Mouse (Mus musculus): ENCODE data around the gene Pcca. TPM values are rescaled to one million over a fixed set of nuclear protein-coding genes. Genes with fewer than 3 reads are reported as not detected.

The Pcca gene
- total and polyA plus RNA-seq, 3 experiments: 38.6 to 102 (median 86.0) TPM

DNA sequence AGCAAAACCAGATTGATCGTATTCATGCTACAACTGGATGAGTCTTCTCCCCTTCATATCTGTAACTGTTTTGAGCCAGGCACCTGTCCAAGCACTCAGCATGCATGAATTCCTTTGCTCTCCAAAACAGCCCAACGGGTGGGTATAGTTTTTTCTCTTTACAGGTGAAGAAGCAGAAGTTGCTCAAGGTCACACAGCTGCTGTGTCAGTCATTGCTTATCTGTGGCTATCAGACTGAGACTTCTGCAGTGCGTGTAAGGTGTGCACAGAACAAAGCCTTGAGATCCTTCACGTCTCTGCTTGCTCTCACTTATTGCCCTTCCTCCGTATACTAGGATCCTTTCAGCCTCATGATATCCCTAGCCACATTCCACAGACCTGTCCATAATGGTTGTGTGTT lies 63.4 kb downstream of the Pcca start:
- TF ChIP-seq EP300 (IDR thresholded peaks at IDR 0.05; ENCODE audit: insufficient read depth, low read depth, low read length) (no peak), POLR2A (IDR thresholded peaks at IDR 0.05; ENCODE audit: insufficient read depth, low read depth, low read length) (no peak), CTCF (IDR thresholded peaks at IDR 0.05) (no peak)
- Histone ChIP-seq H3K9ac (ENCODE audit: low read depth, low read length) (no peak overlapping the region), H3K27ac (no peak overlapping the region), H3K79me2 (replicated peaks; ENCODE audit: control insufficient read depth, insufficient read depth, low read length) (no peaks in the 10 kb centered on the region), H3K4me3 (no peak overlapping the region), H3K36me3 (ENCODE audit: control insufficient read depth, insufficient read depth, low read length) (no peaks in the 10 kb centered on the region), H3K4me1 (ENCODE audit: control insufficient read depth, insufficient read depth, low read length) (peaks cover 2% of the 10 kb centered on the region), H3K27me3 (ENCODE audit: control insufficient read depth, insufficient read depth, low read length) (no peaks in the 10 kb centered on the region)
- intact Hi-C loops (cut with DNase I): no loop called here
- WGBS: 72% methylated on average over 5 of the region's 5 CpGs
- DNase-seq: no peak

DNA sequence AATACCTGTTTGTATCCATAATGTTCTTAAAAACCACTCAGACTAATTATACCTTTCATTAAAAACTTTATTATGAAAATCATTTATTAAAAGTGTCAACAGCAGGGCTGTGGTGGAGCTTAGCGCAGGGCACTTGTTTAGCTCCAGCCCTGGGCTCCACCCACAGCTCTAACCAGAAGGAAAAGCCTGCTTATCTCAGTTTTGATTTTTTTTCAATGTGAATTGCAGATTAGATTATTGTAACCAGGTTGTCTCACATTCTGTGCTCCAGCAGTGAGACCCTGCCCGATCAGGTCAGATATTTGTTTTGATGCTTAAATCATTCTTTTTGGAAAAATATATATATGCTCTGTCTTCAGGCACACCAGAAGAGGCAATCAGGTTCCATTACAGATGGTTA lies 64.7 kb downstream of the Pcca start:
- H3K36me3 ChIP-seq (ENCODE audit: control insufficient read depth, insufficient read depth, low read length): no peaks in the 10 kb centered on the region
- H3K27ac ChIP-seq: no peak overlapping the region
- DNase-seq: no peak
- intact Hi-C loops (cut with DNase I): no loop called here
- H3K27me3 ChIP-seq (ENCODE audit: control insufficient read depth, insufficient read depth, low read length): no peaks in the 10 kb centered on the region
- 68% methylated on average over 2 of the region's 2 CpGs for WGBS
- no peak overlapping the region for H3K4me3 ChIP-seq
- TF ChIP-seq CTCF (IDR thresholded peaks at IDR 0.05): no peak
- no peak for TF ChIP-seq EP300 (IDR thresholded peaks at IDR 0.05; ENCODE audit: insufficient read depth, low read depth, low read length)
- TF ChIP-seq POLR2A (IDR thresholded peaks at IDR 0.05; ENCODE audit: insufficient read depth, low read depth, low read length): no peak
- H3K4me1 ChIP-seq (ENCODE audit: control insufficient read depth, insufficient read depth, low read length): peaks cover 2% of the 10 kb centered on the region
- H3K79me2 ChIP-seq (replicated peaks; ENCODE audit: control insufficient read depth, insufficient read depth, low read length): no peaks in the 10 kb centered on the region
- H3K9ac ChIP-seq (ENCODE audit: low read depth, low read length): no peak overlapping the region

DNA sequence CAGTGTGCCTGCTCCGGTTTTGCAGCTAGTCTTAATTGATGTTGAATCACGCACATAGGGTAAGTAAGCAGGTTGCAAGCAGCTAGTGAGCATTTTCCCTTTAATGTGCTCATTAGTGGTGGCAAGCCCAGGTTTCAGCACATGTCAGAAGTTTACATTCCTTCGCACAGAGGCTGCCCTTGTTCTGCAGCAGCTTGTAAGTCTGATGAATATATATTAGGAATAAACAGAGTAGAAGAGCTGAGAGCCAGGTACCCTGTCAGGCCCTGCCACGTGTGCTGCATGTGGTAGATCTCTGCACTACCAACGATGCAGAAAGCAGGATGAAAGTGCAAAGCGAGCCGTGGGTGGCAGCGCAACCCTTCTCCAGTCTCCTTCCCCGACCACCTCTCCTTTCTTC lies 65.7 kb downstream of the Pcca start:
- no peak for DNase-seq
- H3K36me3 ChIP-seq (ENCODE audit: control insufficient read depth, insufficient read depth, low read length): no peaks in the 10 kb centered on the region
- intact Hi-C loops (cut with DNase I): no loop called here
- no peak overlapping the region for H3K9ac ChIP-seq (ENCODE audit: low read depth, low read length)
- H3K4me1 ChIP-seq (ENCODE audit: control insufficient read depth, insufficient read depth, low read length): peaks cover 2% of the 10 kb centered on the region
- no peaks in the 10 kb centered on the region for H3K79me2 ChIP-seq (replicated peaks; ENCODE audit: control insufficient read depth, insufficient read depth, low read length)
- H3K27me3 ChIP-seq (ENCODE audit: control insufficient read depth, insufficient read depth, low read length): no peaks in the 10 kb centered on the region
- TF ChIP-seq POLR2A (IDR thresholded peaks at IDR 0.05; ENCODE audit: insufficient read depth, low read depth, low read length) (no peak), CTCF (IDR thresholded peaks at IDR 0.05) (no peak), EP300 (IDR thresholded peaks at IDR 0.05; ENCODE audit: insufficient read depth, low read depth, low read length) (no peak)
- no peak overlapping the region for H3K4me3 ChIP-seq
- H3K27ac ChIP-seq: no peak overlapping the region
- WGBS: 90% methylated on average over 9 of the region's 9 CpGs

DNA sequence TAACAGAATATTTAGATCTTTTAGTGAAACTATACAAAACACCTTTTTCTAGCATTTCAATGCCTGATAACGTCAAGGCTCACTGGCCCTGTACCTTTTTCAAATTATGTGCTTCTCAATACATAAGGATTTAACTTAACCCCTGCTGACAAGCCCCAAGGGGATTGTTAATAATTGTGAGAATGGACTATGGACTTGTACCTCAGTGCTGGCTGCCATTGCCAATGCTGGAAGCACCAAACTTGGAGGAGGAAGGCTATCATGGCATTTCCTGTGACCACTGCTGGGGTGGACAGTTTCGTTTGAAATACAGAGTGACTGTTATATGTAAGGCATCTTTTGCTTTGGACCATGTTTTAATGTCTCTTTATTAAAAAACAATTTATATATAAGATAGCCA lies 68.6 kb downstream of the Pcca start:
- Histone ChIP-seq H3K27me3 (ENCODE audit: control insufficient read depth, insufficient read depth, low read length) (no peaks in the 10 kb centered on the region), H3K9ac (ENCODE audit: low read depth, low read length) (no peak overlapping the region), H3K36me3 (ENCODE audit: control insufficient read depth, insufficient read depth, low read length) (no peaks in the 10 kb centered on the region), H3K4me1 (ENCODE audit: control insufficient read depth, insufficient read depth, low read length) (peaks cover 2% of the 10 kb centered on the region), H3K79me2 (replicated peaks; ENCODE audit: control insufficient read depth, insufficient read depth, low read length) (no peaks in the 10 kb centered on the region), H3K27ac (no peak overlapping the region), H3K4me3 (no peak overlapping the region)
- no peak for DNase-seq
- intact Hi-C loops (cut with DNase I): no loop called here
- no peak for TF ChIP-seq CTCF (IDR thresholded peaks at IDR 0.05)
- no peak for TF ChIP-seq POLR2A (IDR thresholded peaks at IDR 0.05; ENCODE audit: insufficient read depth, low read depth, low read length)
- TF ChIP-seq EP300 (IDR thresholded peaks at IDR 0.05; ENCODE audit: insufficient read depth, low read depth, low read length): no peak
- WGBS: 82% methylated on average over 2 of the region's 2 CpGs

DNA sequence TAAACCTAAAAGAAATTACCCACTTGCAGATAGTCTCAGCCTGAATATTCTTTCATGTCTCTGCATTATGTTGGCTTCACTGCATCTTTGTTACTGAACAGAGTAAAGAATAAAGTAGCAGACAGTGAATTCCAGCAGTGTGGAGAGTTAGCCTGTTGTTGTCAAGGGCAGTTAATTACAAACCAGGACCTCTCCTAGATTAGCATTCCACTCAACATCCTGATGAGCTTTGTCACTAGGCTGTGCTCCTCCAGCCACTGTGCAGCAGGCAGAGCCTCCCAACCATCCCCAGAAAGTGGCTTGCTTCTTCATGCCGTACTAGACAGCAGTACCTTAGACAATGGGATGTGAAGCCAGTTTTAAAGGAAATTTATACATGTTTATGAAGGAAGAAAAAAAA lies 72.4 kb downstream of the Pcca start:
- DNase-seq: no peak
- H3K9ac ChIP-seq (ENCODE audit: low read depth, low read length): no peak overlapping the region
- no peak overlapping the region for H3K4me3 ChIP-seq
- no peaks in the 10 kb centered on the region for H3K36me3 ChIP-seq (ENCODE audit: control insufficient read depth, insufficient read depth, low read length)
- H3K27me3 ChIP-seq (ENCODE audit: control insufficient read depth, insufficient read depth, low read length): no peaks in the 10 kb centered on the region
- peaks cover 2% of the 10 kb centered on the region for H3K4me1 ChIP-seq (ENCODE audit: control insufficient read depth, insufficient read depth, low read length)
- H3K79me2 ChIP-seq (replicated peaks; ENCODE audit: control insufficient read depth, insufficient read depth, low read length): no peaks in the 10 kb centered on the region
- intact Hi-C loops (cut with DNase I): no loop called here
- H3K27ac ChIP-seq: no peak overlapping the region
- TF ChIP-seq CTCF (IDR thresholded peaks at IDR 0.05): no peak
- TF ChIP-seq EP300 (IDR thresholded peaks at IDR 0.05; ENCODE audit: insufficient read depth, low read depth, low read length): no peak
- TF ChIP-seq POLR2A (IDR thresholded peaks at IDR 0.05; ENCODE audit: insufficient read depth, low read depth, low read length): no peak
- WGBS: 93% methylated on average over 1 of the region's 1 CpGs

DNA sequence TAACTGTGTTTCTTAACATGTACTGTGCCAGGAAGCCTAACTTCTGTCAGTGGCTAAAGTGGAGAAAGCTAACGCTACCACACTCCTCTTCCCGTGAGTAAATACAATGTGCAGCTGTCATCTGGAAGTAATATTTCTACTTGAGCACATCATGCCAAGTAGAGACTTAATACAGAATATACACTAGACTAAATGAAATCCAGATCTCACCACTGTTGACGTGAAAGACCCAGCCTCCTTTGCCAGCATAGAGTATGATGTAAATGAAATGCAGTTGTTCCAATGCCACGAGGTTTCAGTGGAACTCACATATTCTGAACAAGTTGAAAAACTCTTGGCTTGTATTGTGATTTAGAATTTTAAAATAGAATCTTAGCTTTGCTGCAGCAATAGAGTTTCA lies 73.3 kb downstream of the Pcca start:
- 75% methylated on average over 4 of the region's 4 CpGs for WGBS
- no peak overlapping the region for H3K4me3 ChIP-seq
- no peaks in the 10 kb centered on the region for H3K36me3 ChIP-seq (ENCODE audit: control insufficient read depth, insufficient read depth, low read length)
- no peaks in the 10 kb centered on the region for H3K27me3 ChIP-seq (ENCODE audit: control insufficient read depth, insufficient read depth, low read length)
- DNase-seq: no peak
- H3K79me2 ChIP-seq (replicated peaks; ENCODE audit: control insufficient read depth, insufficient read depth, low read length): no peaks in the 10 kb centered on the region
- TF ChIP-seq EP300 (IDR thresholded peaks at IDR 0.05; ENCODE audit: insufficient read depth, low read depth, low read length) (no peak), CTCF (IDR thresholded peaks at IDR 0.05) (no peak), POLR2A (IDR thresholded peaks at IDR 0.05; ENCODE audit: insufficient read depth, low read depth, low read length) (no peak)
- intact Hi-C loops (cut with DNase I): no loop called here
- no peaks in the 10 kb centered on the region for H3K4me1 ChIP-seq (ENCODE audit: control insufficient read depth, insufficient read depth, low read length)
- H3K27ac ChIP-seq: no peak overlapping the region
- no peak overlapping the region for H3K9ac ChIP-seq (ENCODE audit: low read depth, low read length)
